Mouse (Mus musculus) spleen, adult 2 months (tissue): ENCODE data around the gene Ptprm.

Source experiments
- CTCF ChIP-seq: fragments of 200-500 bp; IDR thresholded peaks from 2 replicates; pipeline ENCODE4 v1.5.1; 2011; ENCODE audit warnings: mild to moderate bottlenecking, inconsistent platforms; ENCODE audit not compliant: insufficient read depth, insufficient read length, insufficient replicate concordance; ENCODE audit errors: extremely low read depth
- POLR2A ChIP-seq: fragments of 200-500 bp; IDR thresholded peaks from 2 replicates; pipeline ENCODE4 v1.6.1; 2011; ENCODE audit warnings: low read depth, low read length, inconsistent platforms

GRCm38 (mm10) chr17:66988014-66988413, 366.2 kb downstream of the Ptprm start:
- TF ChIP-seq POLR2A (no peak), CTCF (no peak)
